Mouse (Mus musculus) lung, adult 2 months (tissue): ENCODE results near the gene Ak1.

Experiments
- CTCF ChIP-seq: fragments of 200-500 bp; IDR thresholded peaks from 2 replicates; pipeline ENCODE4 v1.5.1; 2011; ENCODE audit warnings: mild to moderate bottlenecking, low read length, control low read depth; ENCODE audit not compliant: insufficient read depth
- POLR2A ChIP-seq: fragments of 200-500 bp; IDR thresholded peaks from 2 replicates; pipeline ENCODE4 v1.6.1; 2011; ENCODE audit warnings: low read depth, mild to moderate bottlenecking, control low read depth, low read length, borderline replicate concordance; ENCODE audit errors: extremely low read depth

- TF ChIP-seq CTCF (no peak), POLR2A (no peak)
These were observed 5.9 kb downstream of the Ak1 start for GRCm38 (mm10) chr2:32627266-32628043.
